Mouse (Mus musculus) cerebellum, adult (tissue): Measurements from ENCODE around the gene Ints6.

Experiments
- ATAC-seq: cut with Nextera tagmentation; 2 replicates; pipeline ENCODE4 v1.9.2; 2017; ENCODE audit warnings: mild to moderate bottlenecking, moderate library complexity, mixed read lengths; ENCODE audit not compliant: insufficient number of reproducible peaks, low FRiP score, low TSS enrichment

Gene Ints6

GRCm38 (mm10) chr14:62637436-62638344 lies 123.3 kb downstream of the Ints6 start:
- ATAC-seq = no peak

- ATAC-seq = no peak
Measured at GRCm38 (mm10) chr14:62627951-62628350, 133.0 kb downstream of the Ints6 start.
